Mouse (Mus musculus): ENCODE data around the gene Mgat4e. TPM values are rescaled to one million over a fixed set of nuclear protein-coding genes. Genes with fewer than 3 reads are reported as not detected.

Gene Mgat4e
- polyA plus RNA-seq, 1 experiment: not detected

DNA sequence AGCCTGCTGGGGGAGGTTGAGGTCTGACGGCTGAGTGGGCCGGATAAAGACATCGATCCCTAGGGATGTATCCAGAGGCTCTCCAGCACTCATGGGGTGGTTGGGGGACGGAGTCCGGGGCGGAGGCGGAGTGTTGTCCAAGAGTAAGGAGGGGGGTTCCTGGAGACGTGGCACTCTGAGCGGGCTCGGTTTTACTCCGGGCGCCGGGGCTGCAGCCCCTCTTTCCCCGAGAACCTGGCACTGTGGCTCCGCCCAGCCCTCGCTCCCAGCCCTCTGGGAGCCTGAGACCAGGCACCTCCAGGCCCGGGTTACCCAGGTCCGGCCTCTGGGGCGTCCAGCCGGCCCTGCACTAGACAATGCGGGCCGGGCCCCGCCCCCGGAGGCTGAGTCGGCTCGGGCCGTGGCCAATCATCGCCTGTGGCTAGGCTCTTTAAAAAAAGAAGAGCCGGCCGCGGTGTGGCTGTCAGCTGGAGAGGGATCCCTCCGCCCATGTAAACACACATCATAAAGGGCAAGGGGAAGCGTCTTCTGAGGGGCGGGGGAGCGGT, 7.3 kb upstream of the Mgat4e start:
- H3K36me3 ChIP-seq (ENCODE audit: control insufficient read depth, insufficient read depth): no peaks in the 10 kb centered on the region
- H3K4me3 ChIP-seq: peak overlapping the region; percentile 31
- H3K27me3 ChIP-seq (ENCODE audit: control insufficient read depth, insufficient read depth, insufficient read length): no peaks in the 10 kb centered on the region
- H3ac ChIP-seq (ENCODE audit: control insufficient read depth, insufficient read length): peak overlapping the region; percentile 3
- TF ChIP-seq POLR2A (IDR thresholded peaks at IDR 0.05; ENCODE audit: insufficient read length, low read depth) (peak; percentile 82), E2F4 (IDR thresholded peaks at IDR 0.05; ENCODE audit: insufficient read depth) (no peak), USF1 (IDR thresholded peaks at IDR 0.05; ENCODE audit: low read depth) (no peak), TCF3 (IDR thresholded peaks at IDR 0.05; ENCODE audit: insufficient read length, low read depth) (no peak), POLR2AphosphoS2 (IDR thresholded peaks at IDR 0.05; ENCODE audit: insufficient read length, low read depth) (peak; percentile 59)
- peak overlapping the region; percentile 89 for H3K4me2 ChIP-seq (ENCODE audit: low read depth)
- H3K79me2 ChIP-seq (ENCODE audit: control insufficient read depth, insufficient read depth): peaks cover 2% of the 10 kb centered on the region

- Histone ChIP-seq H3K27me3 (ENCODE audit: control insufficient read depth, insufficient read depth, insufficient read length) (no peaks in the 10 kb centered on the region), H3K4me2 (ENCODE audit: low read depth) (peak overlapping the region; percentile 89), H3K36me3 (ENCODE audit: control insufficient read depth, insufficient read depth) (no peaks in the 10 kb centered on the region), H3ac (ENCODE audit: control insufficient read depth, insufficient read length) (peak overlapping the region; percentile 3), H3K4me3 (peak overlapping the region; percentile 31), H3K79me2 (ENCODE audit: control insufficient read depth, insufficient read depth) (no peaks in the 10 kb centered on the region)
- TF ChIP-seq TCF12 (IDR thresholded peaks at IDR 0.05; ENCODE audit: insufficient read depth, poor library complexity, severe bottlenecking): no peak
- TF ChIP-seq CEBPB (IDR thresholded peaks at IDR 0.05; ENCODE audit: insufficient read depth, poor library complexity, severe bottlenecking): no peak
- TF ChIP-seq POLR2A (IDR thresholded peaks at IDR 0.05; ENCODE audit: insufficient read length, low read depth): peak; percentile 52
Observed at GRCm38 (mm10) chr1:134555871-134556670, 6.6 kb upstream of the Mgat4e start.

GRCm38 (mm10) chr1:134555240-134555870, 5.9 kb upstream of the Mgat4e start:
- Histone ChIP-seq H3K79me2 (ENCODE audit: control insufficient read depth, insufficient read depth) (no peaks in the 10 kb centered on the region), H3K4me2 (ENCODE audit: low read depth) (peak overlapping the region; percentile 89), H3K27me3 (ENCODE audit: control insufficient read depth, insufficient read depth, insufficient read length) (no peaks in the 10 kb centered on the region), H3ac (ENCODE audit: control insufficient read depth, insufficient read length) (peak overlapping the region; percentile 3), H3K4me3 (peak overlapping the region; percentile 31), H3K36me3 (ENCODE audit: control insufficient read depth, insufficient read depth) (no peaks in the 10 kb centered on the region)
- TF ChIP-seq REST (IDR thresholded peaks at IDR 0.05; ENCODE audit: insufficient read depth, insufficient read length): no peak

DNA sequence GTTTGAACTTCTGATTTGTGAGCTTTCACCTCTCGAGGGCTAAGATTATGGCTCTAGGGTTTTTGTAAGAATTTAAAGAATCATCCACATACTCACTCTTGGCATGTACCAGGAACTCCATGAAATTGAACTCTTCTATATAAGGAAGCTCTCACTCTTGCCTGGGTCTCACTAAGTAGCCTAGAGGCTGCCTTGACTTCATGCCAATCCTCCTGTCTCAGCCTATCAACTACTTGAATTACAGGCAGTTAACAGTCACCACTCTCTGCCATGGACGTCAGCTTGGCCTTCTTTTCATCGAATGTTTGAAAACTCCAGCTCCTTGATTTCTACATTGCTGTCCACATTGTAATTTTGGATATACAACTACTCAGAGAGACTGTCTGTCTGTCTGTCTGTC, 2.9 kb upstream of the Mgat4e start:
- Histone ChIP-seq H3K27me3 (ENCODE audit: control insufficient read depth, insufficient read depth, insufficient read length) (no peaks in the 10 kb centered on the region), H3K36me3 (ENCODE audit: control insufficient read depth, insufficient read depth) (no peaks in the 10 kb centered on the region), H3K4me3 (no peak overlapping the region), H3K4me2 (ENCODE audit: low read depth) (no peak overlapping the region), H3ac (ENCODE audit: control insufficient read depth, insufficient read length) (no peak overlapping the region), H3K79me2 (ENCODE audit: control insufficient read depth, insufficient read depth) (no peaks in the 10 kb centered on the region)
- TF ChIP-seq MYOG (IDR thresholded peaks at IDR 0.05; ENCODE audit: control insufficient read depth in 1 of 3, insufficient read depth in 1 of 3, insufficient read length in 2 of 3, low read depth in 2 of 3) (no peak), CEBPB (IDR thresholded peaks at IDR 0.05; ENCODE audit: insufficient read depth, poor library complexity, severe bottlenecking) (no peak), MYOD1 (IDR thresholded peaks at IDR 0.05; ENCODE audit: control insufficient read depth in 1 of 3, insufficient read length in 2 of 3, low read depth in 2 of 3) (no peak), REST (IDR thresholded peaks at IDR 0.05; ENCODE audit: insufficient read depth, insufficient read length) (no peak), TCF3 (IDR thresholded peaks at IDR 0.05; ENCODE audit: insufficient read length, low read depth) (no peak), TCF12 (IDR thresholded peaks at IDR 0.05; ENCODE audit: insufficient read depth, poor library complexity, severe bottlenecking) (no peak), USF1 (IDR thresholded peaks at IDR 0.05; ENCODE audit: low read depth) (no peak), SRF (IDR thresholded peaks at IDR 0.05; ENCODE audit: control insufficient read depth, insufficient read length, low read depth) (no peak), E2F4 (IDR thresholded peaks at IDR 0.05; ENCODE audit: insufficient read depth) (no peak), POLR2A (IDR thresholded peaks at IDR 0.05; ENCODE audit: insufficient read length, low read depth) (no peak)

GRCm38 (mm10) chr1:134551869-134552268, 2.4 kb upstream of the Mgat4e start:
- H3K36me3 ChIP-seq (ENCODE audit: control insufficient read depth, insufficient read depth): no peaks in the 10 kb centered on the region
- no peak for TF ChIP-seq USF1 (IDR thresholded peaks at IDR 0.05; ENCODE audit: low read depth)
- TF ChIP-seq POLR2AphosphoS2 (IDR thresholded peaks at IDR 0.05; ENCODE audit: insufficient read length, low read depth): no peak
- TF ChIP-seq REST (IDR thresholded peaks at IDR 0.05; ENCODE audit: insufficient read depth, insufficient read length): no peak
- no peak for TF ChIP-seq MYOG (IDR thresholded peaks at IDR 0.05; ENCODE audit: control insufficient read depth in 1 of 3, insufficient read depth in 1 of 3, insufficient read length in 2 of 3, low read depth in 2 of 3)
- no peak for TF ChIP-seq E2F4 (IDR thresholded peaks at IDR 0.05; ENCODE audit: insufficient read depth)
- TF ChIP-seq MYOD1 (IDR thresholded peaks at IDR 0.05; ENCODE audit: control insufficient read depth in 1 of 3, insufficient read length in 2 of 3, low read depth in 2 of 3): no peak
- no peak for TF ChIP-seq SRF (IDR thresholded peaks at IDR 0.05; ENCODE audit: control insufficient read depth, insufficient read length, low read depth)
- no peak for TF ChIP-seq TCF3 (IDR thresholded peaks at IDR 0.05; ENCODE audit: insufficient read length, low read depth)
- TF ChIP-seq POLR2A (IDR thresholded peaks at IDR 0.05; ENCODE audit: insufficient read length, low read depth): no peak
- TF ChIP-seq MAX (IDR thresholded peaks at IDR 0.05; ENCODE audit: low read depth): no peak
- no peak for TF ChIP-seq CEBPB (IDR thresholded peaks at IDR 0.05; ENCODE audit: insufficient read depth, poor library complexity, severe bottlenecking)
- no peak for TF ChIP-seq TCF12 (IDR thresholded peaks at IDR 0.05; ENCODE audit: insufficient read depth, poor library complexity, severe bottlenecking)
- no peak overlapping the region for H3K4me2 ChIP-seq (ENCODE audit: low read depth)
- H3K27me3 ChIP-seq (ENCODE audit: control insufficient read depth, insufficient read depth, insufficient read length): no peaks in the 10 kb centered on the region
- H3K79me2 ChIP-seq (ENCODE audit: control insufficient read depth, insufficient read depth): no peaks in the 10 kb centered on the region
- no peak overlapping the region for H3ac ChIP-seq (ENCODE audit: control insufficient read depth, insufficient read length)
- no peak overlapping the region for H3K4me3 ChIP-seq

Measured in myocyte (in vitro differentiated cells).